Mouse (Mus musculus) heart, postnatal 0 days (tissue): Measurements from ENCODE around the gene Kctd11.

ENCODE experiments used
- CTCF ChIP-seq: IDR thresholded peaks from 2 replicates; pipeline ENCODE4 v1.5.1; 2016; ENCODE audit warnings: antibody characterized with exemption, control low read depth, low read depth
- EP300 ChIP-seq: IDR thresholded peaks from 2 replicates; pipeline ENCODE4 v1.6.1; 2016; ENCODE audit warnings: antibody characterized with exemption, low read depth

DNA sequence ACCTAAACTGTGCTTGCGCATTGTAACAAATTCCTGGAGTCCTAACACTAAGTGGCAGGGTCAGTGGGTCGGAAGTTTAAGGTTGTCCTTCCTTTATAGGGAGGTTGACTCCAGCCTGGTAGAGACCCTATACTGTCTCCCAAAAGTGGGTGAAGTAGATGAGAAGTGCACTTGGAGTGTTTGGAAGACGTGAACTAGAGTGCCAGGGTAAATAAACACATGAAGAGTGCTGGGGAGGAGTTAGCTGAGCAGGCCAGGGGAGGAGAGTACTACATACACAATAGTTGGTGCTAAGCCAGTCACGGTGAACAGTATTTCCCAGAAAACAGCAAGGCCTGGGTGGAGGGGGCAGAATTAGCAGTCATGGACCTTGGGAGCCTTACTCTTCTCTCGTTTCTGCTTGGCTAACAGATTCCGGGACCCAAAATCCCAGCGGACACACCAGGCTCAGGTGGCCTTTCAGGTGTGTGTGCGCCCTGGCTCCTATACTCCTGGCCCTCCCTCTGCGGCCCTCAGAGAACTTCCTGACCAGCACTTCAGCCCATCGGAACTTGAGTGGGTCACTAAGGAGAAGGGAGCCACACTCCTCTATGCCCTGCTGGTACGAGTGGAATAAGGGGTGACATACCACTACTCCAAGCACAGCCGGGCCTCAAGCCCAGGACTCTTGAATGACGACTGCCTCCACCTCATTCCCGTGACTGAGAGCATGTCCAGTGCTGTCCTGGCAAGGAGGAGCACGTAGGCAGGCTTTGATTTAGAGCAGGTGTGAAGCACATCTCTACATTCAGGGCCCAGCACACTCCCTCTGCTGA lies 31.7 kb upstream of the Kctd11 start:
- TF ChIP-seq CTCF, result no peak
- TF ChIP-seq EP300, result no peak
